Mouse (Mus musculus): ENCODE measurements around the gene Odf2l.

- TF ChIP-seq CTCF (conservative IDR thresholded peaks at IDR 0.05; ENCODE audit: insufficient read depth, insufficient read length, low read depth, low read length): no peak
- TF ChIP-seq POLR2A (IDR thresholded peaks at IDR 0.05; ENCODE audit: low read depth, low read length): no peak
Observed at GRCm38 (mm10) chr3:145191972-145192371, 73.6 kb downstream of the Odf2l start.

Measured in kidney, adult 2 months (tissue).